Mouse (Mus musculus): ENCODE results near the gene Shisa2. TPM values are rescaled to one million over a fixed set of nuclear protein-coding genes. Genes with fewer than 3 reads are reported as not detected.
A peak's percentile ranks its signal among the peaks of the same experiment; 100 is the strongest.

Gene Shisa2
- 0.37 and 0.39 TPM in 2 replicates for polyA plus RNA-seq (2015; fragmentation: Nextera tagmentation; extraction: Ambion mirVana)

DNA sequence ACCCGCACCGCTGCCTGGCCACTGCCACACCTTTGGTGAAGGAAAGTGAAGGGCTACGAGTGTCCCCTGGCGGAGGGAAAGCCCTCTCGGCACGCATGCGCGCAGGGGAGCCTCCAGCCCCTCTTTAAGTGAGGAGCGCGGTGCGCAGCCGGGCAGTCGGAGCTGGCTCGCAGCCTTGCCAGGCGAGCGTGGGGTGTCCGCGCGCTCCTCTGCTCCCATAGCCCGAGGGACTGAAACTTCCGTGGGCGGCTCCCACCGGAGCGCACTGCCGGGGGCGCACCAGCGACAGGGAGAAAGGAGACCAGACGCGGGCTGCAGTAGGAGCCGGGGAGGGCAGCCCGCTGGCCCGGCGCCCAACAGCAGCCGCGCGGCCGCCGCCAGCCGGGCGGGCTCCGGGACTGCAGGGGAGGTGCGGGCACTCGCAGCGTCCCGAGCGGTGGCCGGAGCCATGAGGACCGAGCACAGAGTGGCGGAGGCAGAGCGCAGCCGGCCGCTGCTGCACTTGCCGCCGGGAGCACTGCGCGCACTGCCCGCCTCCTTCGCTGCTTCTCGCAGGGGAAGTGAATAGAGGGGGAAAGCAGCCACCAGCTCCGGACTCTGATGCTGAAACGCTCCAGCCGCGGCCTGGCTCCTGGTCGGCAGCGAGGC, at the start of gene Shisa2:
Gene Shisa2 (plus strand): TSS at position 151 of the 648 bp plus-strand sequence.
- peaks cover 32% of the 10 kb centered on the region for H3K27me3 ChIP-seq (ENCODE audit: control insufficient read depth, insufficient read depth, low read depth, low read length)
- H3K27ac ChIP-seq (ENCODE audit: low read length), result no peak within 1 kb of the TSS
- 1% methylated on average over 56 of the region's 65 CpGs for WGBS (ENCODE audit: insufficient replicate concordance)
- H3K9ac ChIP-seq (ENCODE audit: low read depth, low read length), result no peak within 1 kb of the TSS
- H3K9me3 ChIP-seq (replicated peaks; ENCODE audit: control insufficient read depth, low read length), result no peaks in the 10 kb centered on the region
- no peaks in the 10 kb centered on the region for H3K36me3 ChIP-seq (ENCODE audit: control insufficient read depth, insufficient read depth)
- peak within 1 kb of the TSS; percentile 57 for H3K4me3 ChIP-seq (ENCODE audit: low read depth, low read length)
- H3K4me1 ChIP-seq (ENCODE audit: control insufficient read depth, low read depth, low read length), result peaks cover 2% of the 10 kb centered on the region
- H3K4me2 ChIP-seq (ENCODE audit: low read depth, low read length), result peak within 1 kb of the TSS; percentile 65
- ATAC-seq (ENCODE audit: low read depth), result peak; percentile 62

DNA sequence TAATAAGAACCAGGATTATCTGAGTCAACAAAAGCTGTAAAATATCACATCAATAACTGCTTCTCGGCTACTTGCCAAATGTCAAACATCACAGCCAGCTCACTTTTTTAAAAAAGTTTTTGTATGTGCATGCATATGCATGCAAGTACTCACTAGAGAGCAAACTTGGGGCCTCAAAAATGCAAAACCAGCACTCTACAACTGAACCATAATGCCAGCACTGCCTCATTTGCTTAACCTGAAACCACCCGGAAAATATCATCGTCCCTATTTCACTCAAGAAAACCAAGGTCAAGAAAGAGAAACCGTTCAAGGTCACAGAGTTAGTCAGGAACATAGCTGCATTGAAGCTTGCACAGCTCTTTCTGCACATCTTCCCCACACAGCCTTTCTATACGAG, 48.7 kb upstream of the Shisa2 start:
- H3K27me3 ChIP-seq (ENCODE audit: control insufficient read depth, insufficient read depth, low read depth, low read length), result no peaks in the 10 kb centered on the region
- no peak overlapping the region for H3K9ac ChIP-seq (ENCODE audit: low read depth, low read length)
- H3K4me3 ChIP-seq (ENCODE audit: low read depth, low read length), result no peak overlapping the region
- WGBS (ENCODE audit: insufficient replicate concordance), result 84% methylated on average over 5 of the region's 5 CpGs
- H3K27ac ChIP-seq (ENCODE audit: low read length), result no peak overlapping the region
- H3K36me3 ChIP-seq (ENCODE audit: control insufficient read depth, insufficient read depth), result peaks cover 4% of the 10 kb centered on the region
- no peaks in the 10 kb centered on the region for H3K4me1 ChIP-seq (ENCODE audit: control insufficient read depth, low read depth, low read length)
- H3K4me2 ChIP-seq (ENCODE audit: low read depth, low read length), result no peak overlapping the region
- no peaks in the 10 kb centered on the region for H3K9me3 ChIP-seq (replicated peaks; ENCODE audit: control insufficient read depth, low read length)
- ATAC-seq (ENCODE audit: low read depth), result no peak

DNA sequence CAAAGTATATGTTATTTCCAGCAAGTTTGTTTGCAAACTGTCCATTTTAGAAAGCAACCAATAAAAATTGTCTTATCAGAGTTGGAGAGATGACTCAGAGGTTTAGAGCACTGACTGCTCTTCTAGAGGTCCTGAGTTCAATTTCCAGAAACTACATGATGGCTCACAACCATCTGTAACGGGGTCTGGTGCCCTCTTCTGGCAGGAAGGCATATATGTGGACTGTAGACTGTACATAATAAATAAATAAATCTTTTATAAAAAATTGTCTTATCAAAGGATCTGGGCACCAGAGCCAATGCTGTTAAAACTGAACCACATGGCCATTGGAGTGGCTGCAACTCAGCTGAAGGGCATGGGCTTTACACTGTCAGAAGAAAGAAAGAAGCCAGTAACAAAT, 34.5 kb upstream of the Shisa2 start:
- Histone ChIP-seq H3K9ac (ENCODE audit: low read depth, low read length) (no peak overlapping the region), H3K36me3 (ENCODE audit: control insufficient read depth, insufficient read depth) (peaks cover 16% of the 10 kb centered on the region), H3K27ac (ENCODE audit: low read length) (no peak overlapping the region), H3K4me2 (ENCODE audit: low read depth, low read length) (no peak overlapping the region), H3K9me3 (replicated peaks; ENCODE audit: control insufficient read depth, low read length) (no peaks in the 10 kb centered on the region), H3K4me1 (ENCODE audit: control insufficient read depth, low read depth, low read length) (no peaks in the 10 kb centered on the region), H3K4me3 (ENCODE audit: low read depth, low read length) (no peak overlapping the region), H3K27me3 (ENCODE audit: control insufficient read depth, insufficient read depth, low read depth, low read length) (no peaks in the 10 kb centered on the region)
- 58% methylated on average over 1 of the region's 1 CpGs for WGBS (ENCODE audit: insufficient replicate concordance)
- no peak for ATAC-seq (ENCODE audit: low read depth)

DNA sequence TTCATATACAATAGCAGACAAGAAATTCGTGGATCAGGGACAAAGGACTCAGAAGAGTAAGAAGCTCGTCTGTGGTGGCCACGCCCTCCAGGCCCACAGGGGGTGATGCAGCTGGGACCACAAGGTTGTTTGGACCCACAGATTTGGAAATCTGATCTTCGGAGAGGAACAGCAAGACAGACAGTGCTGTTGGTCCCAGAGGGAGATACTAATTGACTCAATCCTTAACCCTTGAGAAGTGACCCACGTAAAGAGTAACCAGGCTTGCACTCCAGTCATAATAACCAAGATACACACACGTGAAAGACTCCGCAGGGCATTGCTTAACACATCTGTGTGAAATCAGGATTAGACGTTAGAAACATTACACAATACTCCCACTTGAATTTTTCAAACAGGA, 33.2 kb upstream of the Shisa2 start:
- Histone ChIP-seq H3K4me1 (ENCODE audit: control insufficient read depth, low read depth, low read length) (peaks cover 4% of the 10 kb centered on the region), H3K9ac (ENCODE audit: low read depth, low read length) (no peak overlapping the region), H3K27ac (ENCODE audit: low read length) (no peak overlapping the region), H3K9me3 (replicated peaks; ENCODE audit: control insufficient read depth, low read length) (no peaks in the 10 kb centered on the region), H3K36me3 (ENCODE audit: control insufficient read depth, insufficient read depth) (peaks cover 10% of the 10 kb centered on the region), H3K27me3 (ENCODE audit: control insufficient read depth, insufficient read depth, low read depth, low read length) (no peaks in the 10 kb centered on the region), H3K4me2 (ENCODE audit: low read depth, low read length) (no peak overlapping the region), H3K4me3 (ENCODE audit: low read depth, low read length) (no peak overlapping the region)
- WGBS (ENCODE audit: insufficient replicate concordance), result 65% methylated on average over 8 of the region's 8 CpGs
- no peak for ATAC-seq (ENCODE audit: low read depth)

DNA sequence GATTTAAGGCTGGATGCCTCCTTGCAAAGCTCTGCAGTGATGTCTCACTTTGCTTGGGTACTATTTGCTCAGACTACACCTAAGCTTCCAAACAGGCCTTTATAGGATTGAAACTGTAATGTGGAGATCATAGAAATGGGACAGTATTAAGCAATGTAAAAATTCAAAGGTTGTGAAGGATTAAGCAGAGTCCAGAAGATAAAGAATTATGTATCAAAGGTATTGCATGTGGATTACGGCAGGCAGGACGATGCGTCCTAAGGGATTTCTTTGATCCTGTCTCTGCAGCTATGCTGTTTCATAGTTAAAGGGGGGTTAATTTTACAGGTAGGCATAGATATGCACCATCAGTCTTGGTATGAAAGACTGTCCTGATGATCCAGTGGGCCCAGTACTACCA, 32.5 kb upstream of the Shisa2 start:
- no peak overlapping the region for H3K27ac ChIP-seq (ENCODE audit: low read length)
- peaks cover 10% of the 10 kb centered on the region for H3K36me3 ChIP-seq (ENCODE audit: control insufficient read depth, insufficient read depth)
- no peak overlapping the region for H3K4me2 ChIP-seq (ENCODE audit: low read depth, low read length)
- no peak overlapping the region for H3K9ac ChIP-seq (ENCODE audit: low read depth, low read length)
- H3K27me3 ChIP-seq (ENCODE audit: control insufficient read depth, insufficient read depth, low read depth, low read length), result no peaks in the 10 kb centered on the region
- H3K9me3 ChIP-seq (replicated peaks; ENCODE audit: control insufficient read depth, low read length), result no peaks in the 10 kb centered on the region
- WGBS (ENCODE audit: insufficient replicate concordance), result 92% methylated on average over 3 of the region's 3 CpGs
- H3K4me3 ChIP-seq (ENCODE audit: low read depth, low read length), result no peak overlapping the region
- no peak for ATAC-seq (ENCODE audit: low read depth)
- peaks cover 6% of the 10 kb centered on the region for H3K4me1 ChIP-seq (ENCODE audit: control insufficient read depth, low read depth, low read length)

DNA sequence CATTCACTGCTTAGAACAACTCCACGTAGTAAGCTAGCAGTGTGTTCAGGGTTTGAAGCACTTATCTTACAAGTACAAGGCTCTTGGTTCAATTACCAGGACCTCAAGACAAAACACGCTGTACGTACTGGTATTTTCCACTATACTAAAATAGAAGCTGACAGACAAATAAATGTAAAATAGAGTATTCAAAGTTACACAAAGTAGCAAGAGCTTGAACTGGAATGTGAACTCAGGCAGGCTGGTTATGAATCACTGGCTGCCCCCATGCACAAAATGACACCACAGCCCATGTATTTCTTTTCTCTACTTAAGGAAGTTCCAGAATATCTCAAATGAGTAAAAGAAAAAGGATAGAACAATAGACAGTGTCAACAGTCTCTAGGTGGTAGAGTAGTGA, 30.1 kb upstream of the Shisa2 start:
- no peak overlapping the region for H3K27ac ChIP-seq (ENCODE audit: low read length)
- no peaks in the 10 kb centered on the region for H3K36me3 ChIP-seq (ENCODE audit: control insufficient read depth, insufficient read depth)
- no peak overlapping the region for H3K4me3 ChIP-seq (ENCODE audit: low read depth, low read length)
- no peak for ATAC-seq (ENCODE audit: low read depth)
- no peak overlapping the region for H3K9ac ChIP-seq (ENCODE audit: low read depth, low read length)
- peaks cover 9% of the 10 kb centered on the region for H3K4me1 ChIP-seq (ENCODE audit: control insufficient read depth, low read depth, low read length)
- no peaks in the 10 kb centered on the region for H3K27me3 ChIP-seq (ENCODE audit: control insufficient read depth, insufficient read depth, low read depth, low read length)
- no peaks in the 10 kb centered on the region for H3K9me3 ChIP-seq (replicated peaks; ENCODE audit: control insufficient read depth, low read length)
- 81% methylated on average over 3 of the region's 3 CpGs for WGBS (ENCODE audit: insufficient replicate concordance)
- H3K4me2 ChIP-seq (ENCODE audit: low read depth, low read length), result no peak overlapping the region

DNA sequence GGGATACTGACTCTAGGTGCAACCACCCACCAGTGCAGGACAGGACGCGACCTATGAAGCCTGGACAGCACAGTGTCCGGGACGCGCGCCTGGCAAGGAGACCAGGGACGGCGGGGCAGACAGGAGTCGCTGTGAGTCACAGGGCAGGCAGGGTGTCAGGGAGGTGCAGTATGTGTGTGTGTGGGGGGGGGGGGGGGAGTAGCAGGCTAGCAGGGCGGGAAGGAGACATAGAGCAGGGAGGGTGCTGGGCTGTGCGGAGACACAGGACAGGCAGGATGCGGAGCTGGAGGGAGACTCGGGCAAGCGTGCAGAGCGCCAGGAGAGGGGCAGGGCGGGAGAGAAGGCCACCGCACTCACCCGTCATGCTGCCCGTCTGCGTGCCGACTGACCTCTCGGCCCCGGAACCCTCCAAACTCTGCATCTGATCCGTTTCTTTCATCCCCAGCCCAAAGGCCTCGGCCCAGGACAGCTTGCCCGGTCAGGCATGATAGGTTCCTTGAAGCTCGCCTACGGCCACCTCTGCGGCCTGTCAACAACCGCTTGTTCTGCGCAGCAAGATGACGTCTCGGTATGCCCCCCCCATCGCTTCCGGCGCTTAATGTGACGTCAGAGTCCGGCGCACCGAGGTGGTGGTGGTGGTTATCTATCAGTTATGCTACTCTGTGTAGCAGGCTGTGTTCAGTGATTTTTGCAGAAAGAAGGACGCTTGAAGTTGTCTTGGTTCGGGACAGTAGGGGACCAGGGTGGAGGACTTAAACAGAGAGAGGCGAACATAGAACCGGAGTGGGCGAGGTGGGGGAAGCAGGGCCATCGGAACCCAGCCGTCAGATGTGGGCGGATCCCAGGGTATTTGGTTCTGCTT, 27.5 kb upstream of the Shisa2 start, which contains the start of gene Cdadc1:
Gene Cdadc1 (minus strand): TSS at position 562 of the 862 bp plus-strand sequence.
- Histone ChIP-seq H3K27ac (ENCODE audit: low read length) (peak within 1 kb of the TSS; percentile 73), H3K27me3 (ENCODE audit: control insufficient read depth, insufficient read depth, low read depth, low read length) (peaks cover 1% of the 10 kb centered on the region; the same call in 1 of the 2 replicates), H3K9ac (ENCODE audit: low read depth, low read length) (peak within 1 kb of the TSS; percentile 82), H3K36me3 (ENCODE audit: control insufficient read depth, insufficient read depth) (no peaks in the 10 kb centered on the region), H3K4me2 (ENCODE audit: low read depth, low read length) (peak within 1 kb of the TSS; percentile 71), H3K4me3 (ENCODE audit: low read depth, low read length) (peak within 1 kb of the TSS; percentile 90), H3K4me1 (ENCODE audit: control insufficient read depth, low read depth, low read length) (peaks cover 9% of the 10 kb centered on the region), H3K9me3 (replicated peaks; ENCODE audit: control insufficient read depth, low read length) (no peaks in the 10 kb centered on the region)
- WGBS (ENCODE audit: insufficient replicate concordance), result 0% methylated on average over 47 of the region's 48 CpGs
- peak; percentile 95 for ATAC-seq (ENCODE audit: low read depth)

DNA sequence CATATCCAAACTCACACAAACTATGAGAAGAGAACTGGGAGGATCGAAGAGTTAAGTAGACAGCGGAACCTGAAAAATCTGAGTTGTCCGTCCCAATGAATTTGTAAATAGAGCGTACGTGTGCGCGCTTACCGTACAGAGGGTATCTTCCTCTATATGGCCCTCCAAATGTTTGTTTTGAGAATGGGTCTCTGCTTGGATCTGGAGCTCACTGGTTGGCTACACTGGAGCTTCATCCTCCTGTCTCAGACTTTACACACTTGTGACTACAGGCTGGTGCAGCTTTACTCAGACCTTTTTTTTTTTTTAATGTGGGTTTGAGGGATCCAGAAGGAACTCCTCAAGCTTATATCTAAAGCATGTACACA, 26.9 kb upstream of the Shisa2 start:
- Histone ChIP-seq H3K36me3 (ENCODE audit: control insufficient read depth, insufficient read depth) (no peaks in the 10 kb centered on the region), H3K4me2 (ENCODE audit: low read depth, low read length) (peak overlapping the region; percentile 71), H3K9me3 (replicated peaks; ENCODE audit: control insufficient read depth, low read length) (no peaks in the 10 kb centered on the region), H3K4me3 (ENCODE audit: low read depth, low read length) (peak overlapping the region; percentile 90), H3K9ac (ENCODE audit: low read depth, low read length) (peak overlapping the region; percentile 82), H3K4me1 (ENCODE audit: control insufficient read depth, low read depth, low read length) (peaks cover 9% of the 10 kb centered on the region), H3K27me3 (ENCODE audit: control insufficient read depth, insufficient read depth, low read depth, low read length) (peaks cover 4% of the 10 kb centered on the region; the same call in 1 of the 2 replicates), H3K27ac (ENCODE audit: low read length) (peak overlapping the region; percentile 67)
- no peak for ATAC-seq (ENCODE audit: low read depth)
- 4% methylated on average over 8 of the region's 8 CpGs for WGBS (ENCODE audit: insufficient replicate concordance)

Data from liver, embryonic 16.5 days (tissue).